Mouse (Mus musculus) limb, embryonic 11.5 days (tissue): ENCODE measurements around the gene Gm20521. TPM values are rescaled to one million over a fixed set of nuclear protein-coding genes. Genes with fewer than 3 reads are reported as not detected.

Experiments
- ATAC-seq: fragments of 200-750 bp; cut with Nextera tagmentation; 2 replicates; pipeline ENCODE4 v1.8.0; 2017; ENCODE audit warnings: low read depth; ENCODE audit not compliant: insufficient number of reproducible peaks, low FRiP score, low TSS enrichment
- DNase-seq: peaks from one replicate; pipeline ENCODE4 v3.0.0-alpha.2; 2015; ENCODE audit warnings: low spot score
- H3K27ac ChIP-seq: fragments of 300-500 bp; sonication (generic); replicated peaks from 2 replicates; pipeline ENCODE4 v1.5.1; 2014; ENCODE audit warnings: low read depth, mild to moderate bottlenecking, low read length
- H3K27me3 ChIP-seq: fragments of 300-500 bp; sonication (generic); 2 replicates; pipeline ENCODE4 v1.6.1; 2014; ENCODE audit warnings: mild to moderate bottlenecking, low read length, mixed read lengths; ENCODE audit not compliant: control insufficient read depth, insufficient read depth
- H3K36me3 ChIP-seq: fragments of 300-500 bp; sonication (generic); 2 replicates; pipeline ENCODE4 v1.6.1; 2014; ENCODE audit warnings: mild to moderate bottlenecking, low read length, moderate library complexity, mixed read lengths; ENCODE audit not compliant: control insufficient read depth, insufficient read depth
- H3K4me1 ChIP-seq: fragments of 300-500 bp; sonication (generic); 2 replicates; pipeline ENCODE4 v1.6.1; 2014; ENCODE audit warnings: low read length, mixed read lengths; ENCODE audit not compliant: control insufficient read depth, insufficient read depth
- H3K4me2 ChIP-seq: fragments of 300-500 bp; sonication (generic); 2 replicates; pipeline ENCODE4 v1.6.1; 2014; ENCODE audit warnings: low read depth, mild to moderate bottlenecking, moderate library complexity; ENCODE audit not compliant: severe bottlenecking
- H3K4me3 ChIP-seq: fragments of 300-500 bp; sonication (generic); 2 replicates; pipeline ENCODE4 v1.5.1; 2014; ENCODE audit warnings: low read depth, low read length
- H3K9ac ChIP-seq: fragments of 300-500 bp; sonication (generic); 2 replicates; pipeline ENCODE4 v1.6.1; 2014; ENCODE audit warnings: mild to moderate bottlenecking, low read length
- H3K9me3 ChIP-seq: fragments of 300-500 bp; sonication (generic); 2 replicates; pipeline ENCODE4 v1.6.1; 2016; ENCODE audit warnings: low read length; ENCODE audit not compliant: control insufficient read depth
- WGBS: fragments of 180-500 bp; shearing (Covaris S2); extraction: QIAGEN DNeasy Blood & Tissue Kit; methylation state at CpG from one replicate; pipeline ENCODE4 v1.1.7; 2014; 5-methylcytosine and 5-hydroxymethylcytosine counted together
- polyA plus RNA-seq: library from polyadenylated mRNA; unstranded; fragments of >200 nt; fragmentation: Nextera tagmentation; extraction: Ambion mirVana; gene quantifications from 2 replicates; pipeline ENCODE4 v1.2.1, GENCODE M21; 2014

Gene Gm20521
- polyA plus RNA-seq, 1 experiment from 2014 or later: 0.56 TPM

GRCm38 (mm10) chr14:54897445-54897844 is 14.2 kb downstream of the Gm20521 start:
- no peak for DNase-seq
- peaks cover 18% of the 10 kb centered on the region for H3K36me3 ChIP-seq
- H3K4me1 ChIP-seq: peaks cover 3% of the 10 kb centered on the region
- H3K9ac ChIP-seq: no peak overlapping the region
- no peaks in the 10 kb centered on the region for H3K27me3 ChIP-seq
- no peak overlapping the region for H3K27ac ChIP-seq
- H3K4me2 ChIP-seq: no peak overlapping the region
- H3K9me3 ChIP-seq: no peaks in the 10 kb centered on the region
- no peak for ATAC-seq
- H3K4me3 ChIP-seq: no peak overlapping the region
- WGBS: 83% methylated on average over 2 of the region's 2 CpGs

- Histone ChIP-seq H3K27me3 (no peaks in the 10 kb centered on the region), H3K36me3 (peaks cover 18% of the 10 kb centered on the region), H3K4me3 (no peak overlapping the region), H3K4me1 (no peaks in the 10 kb centered on the region; the same call in 1 of the 2 replicates), H3K9me3 (no peaks in the 10 kb centered on the region), H3K27ac (no peak overlapping the region), H3K9ac (no peak overlapping the region), H3K4me2 (no peak overlapping the region)
- 2% methylated on average over 3 of the region's 3 CpGs for whole genome bisulfite sequencing
- peak; percentile 36; the same call in 1 of the 2 replicates for ATAC-seq
- peak; percentile 80 for DNase-seq
These were observed 17.1 kb downstream of the Gm20521 start for GRCm38 (mm10) chr14:54900383-54900782.

- H3K27ac ChIP-seq: no peak overlapping the region
- WGBS: 92% methylated on average over 4 of the region's 4 CpGs
- no peak overlapping the region for H3K9ac ChIP-seq
- no peak overlapping the region for H3K4me2 ChIP-seq
- H3K27me3 ChIP-seq: no peaks in the 10 kb centered on the region
- no peaks in the 10 kb centered on the region for H3K4me1 ChIP-seq
- DNase-seq (no peak), ATAC-seq (no peak)
- H3K9me3 ChIP-seq: no peaks in the 10 kb centered on the region
- H3K36me3 ChIP-seq: peaks cover 8% of the 10 kb centered on the region; the same call in 1 of the 2 replicates
- H3K4me3 ChIP-seq: no peak overlapping the region
These were observed 20.4 kb downstream of the Gm20521 start for GRCm38 (mm10) chr14:54903641-54904040.

- Histone ChIP-seq H3K9me3 (no peaks in the 10 kb centered on the region), H3K36me3 (peaks cover 8% of the 10 kb centered on the region), H3K4me3 (no peak overlapping the region), H3K4me2 (no peak overlapping the region), H3K27ac (no peak overlapping the region), H3K9ac (no peak overlapping the region), H3K27me3 (no peaks in the 10 kb centered on the region), H3K4me1 (peaks cover 3% of the 10 kb centered on the region; the same call in 1 of the 2 replicates)
- 81% methylated on average over 7 of the region's 7 CpGs for WGBS
- DNase-seq (no peak), ATAC-seq (no peak)
These were observed 25.4 kb downstream of the Gm20521 start for GRCm38 (mm10) chr14:54908682-54909081.

- H3K4me2 ChIP-seq: peak overlapping the region; percentile 84
- H3K4me1 ChIP-seq: peaks cover 3% of the 10 kb centered on the region; the same call in 1 of the 2 replicates
- H3K27me3 ChIP-seq: no peaks in the 10 kb centered on the region
- peak overlapping the region; percentile 92 for H3K9ac ChIP-seq
- peaks cover 11% of the 10 kb centered on the region for H3K36me3 ChIP-seq
- WGBS: 3% methylated on average over 50 of the region's 69 CpGs
- H3K4me3 ChIP-seq: peak overlapping the region; percentile 96
- DNase-seq (peak; percentile 44), ATAC-seq (peak; percentile 52)
- peak overlapping the region; percentile 72 for H3K27ac ChIP-seq
- no peaks in the 10 kb centered on the region for H3K9me3 ChIP-seq
These were observed 29.0 kb downstream of the Gm20521 start for GRCm38 (mm10) chr14:54912109-54912850.

GRCm38 (mm10) chr14:54912886-54913285 is 29.6 kb downstream of the Gm20521 start, which contains the start of gene Slc22a17:
TSS of gene Slc22a17 (minus strand) at chr14:54913132.
- H3K9me3 ChIP-seq: no peaks in the 10 kb centered on the region
- ATAC-seq: peak; percentile 91
- under 1% methylated on average over 28 of the region's 28 CpGs for WGBS
- no peaks in the 10 kb centered on the region for H3K27me3 ChIP-seq
- peak within 1 kb of the TSS; percentile 84 for H3K4me2 ChIP-seq
- H3K27ac ChIP-seq: peak within 1 kb of the TSS; percentile 72
- peak within 1 kb of the TSS; percentile 92 for H3K9ac ChIP-seq
- H3K4me1 ChIP-seq: peaks cover 3% of the 10 kb centered on the region; the same call in 1 of the 2 replicates
- peak; percentile 86 for DNase-seq
- peaks cover 13% of the 10 kb centered on the region for H3K36me3 ChIP-seq
- peak within 1 kb of the TSS; percentile 96 for H3K4me3 ChIP-seq

- Histone ChIP-seq H3K4me2 (peak overlapping the region; percentile 84), H3K9ac (peak overlapping the region; percentile 92), H3K27ac (no peak overlapping the region; the same call in 1 of the 2 replicates), H3K4me1 (peaks cover 3% of the 10 kb centered on the region; the same call in 1 of the 2 replicates), H3K36me3 (peaks cover 11% of the 10 kb centered on the region), H3K9me3 (no peaks in the 10 kb centered on the region), H3K4me3 (peak overlapping the region; percentile 96), H3K27me3 (no peaks in the 10 kb centered on the region)
- no peak for DNase-seq
- ATAC-seq: no peak
- 16% methylated on average over 10 of the region's 10 CpGs for WGBS
These were observed 30.1 kb downstream of the Gm20521 start for GRCm38 (mm10) chr14:54913343-54913742.

- Histone ChIP-seq H3K36me3 (peaks cover 23% of the 10 kb centered on the region), H3K27ac (no peak overlapping the region), H3K27me3 (no peaks in the 10 kb centered on the region), H3K4me1 (peaks cover 4% of the 10 kb centered on the region; the same call in 1 of the 2 replicates), H3K9ac (no peak overlapping the region), H3K4me3 (no peak overlapping the region), H3K9me3 (peaks cover 10% of the 10 kb centered on the region; the same call in 1 of the 2 replicates), H3K4me2 (no peak overlapping the region)
- 91% methylated on average over 16 of the region's 16 CpGs for WGBS
- ATAC-seq (no peak), DNase-seq (no peak)
These were observed 36.9 kb downstream of the Gm20521 start for GRCm38 (mm10) chr14:54920076-54920685.
